Mouse (Mus musculus) gastrocnemius, postnatal 36 days (tissue): ENCODE results near the gene Ascc1. TPM values are rescaled to one million over a fixed set of nuclear protein-coding genes. Genes with fewer than 3 reads are reported as not detected.

ENCODE experiments used
- DNase-seq, 2 experiments: peaks; one replicate each; pipeline ENCODE4 v3.0.0; 2022
- intact Hi-C: fragments of 180-260 bp; cut with DNase I; formaldehyde crosslinking; loops from one replicate; pipeline ENCODE4 v1.15.1; 2025
- total RNA-seq, 2 experiments: library from RNA; stranded (reverse); gene quantifications; 2 replicates each; pipeline ENCODE4 v1.2.3; 2021

Gene Ascc1
- total RNA-seq, 2 experiments from 2014 or later = 12.8 to 13.1 TPM

DNA sequence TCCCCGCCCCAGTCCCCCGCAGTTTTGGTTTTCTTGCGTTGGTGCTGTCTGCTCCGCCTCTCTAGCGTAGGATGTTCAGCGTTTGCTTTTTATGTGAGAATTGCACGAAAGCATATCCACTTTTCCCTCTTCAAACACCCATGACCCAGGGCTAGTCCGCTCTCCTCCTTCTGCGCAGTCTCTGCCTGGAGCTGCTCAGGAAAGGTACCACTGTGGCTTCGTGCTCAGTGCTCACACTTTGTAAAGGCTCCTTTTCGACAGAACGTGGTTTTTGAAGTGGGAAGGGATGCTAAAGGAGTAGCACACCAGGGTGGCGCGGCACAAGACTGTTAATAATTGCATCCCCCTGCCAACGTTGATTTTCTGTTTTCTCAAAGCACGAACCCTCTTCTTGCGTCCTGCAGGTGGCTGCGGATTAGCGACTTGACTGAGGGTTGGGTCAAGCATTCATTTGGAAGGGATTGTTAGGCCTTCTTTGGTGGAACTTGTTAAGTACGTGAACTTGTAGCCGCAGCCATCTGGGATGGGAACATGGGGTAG, 678 bp downstream of the Ascc1 start:
- intact Hi-C loops = loop anchor here (10.0 kb wide), 1 partner anchor 242 kb away; no protein-coding TSS in a partner anchor
- DNase-seq = no peak

DNA sequence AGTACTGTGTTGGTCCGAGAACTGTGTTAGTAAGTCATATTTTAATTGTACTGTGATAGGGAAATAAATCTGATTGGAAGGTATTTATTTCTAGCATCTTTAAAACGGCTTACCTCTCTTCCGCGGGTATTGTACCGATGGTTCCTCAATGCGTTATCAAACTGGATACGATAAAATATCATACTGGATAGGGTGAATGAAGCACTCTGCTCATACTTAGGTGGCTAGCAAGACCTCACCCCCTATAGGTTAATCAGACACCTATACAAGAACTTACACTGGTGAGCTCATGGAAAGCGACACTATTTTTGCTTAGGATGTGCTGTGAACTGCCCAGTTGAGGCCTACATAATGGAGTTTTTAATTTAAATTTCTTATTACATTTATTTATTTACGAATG, 1.2 kb downstream of the Ascc1 start:
- intact Hi-C loops = loop anchor here (10.0 kb wide), 1 partner anchor 241 kb away; no protein-coding TSS in a partner anchor

DNA sequence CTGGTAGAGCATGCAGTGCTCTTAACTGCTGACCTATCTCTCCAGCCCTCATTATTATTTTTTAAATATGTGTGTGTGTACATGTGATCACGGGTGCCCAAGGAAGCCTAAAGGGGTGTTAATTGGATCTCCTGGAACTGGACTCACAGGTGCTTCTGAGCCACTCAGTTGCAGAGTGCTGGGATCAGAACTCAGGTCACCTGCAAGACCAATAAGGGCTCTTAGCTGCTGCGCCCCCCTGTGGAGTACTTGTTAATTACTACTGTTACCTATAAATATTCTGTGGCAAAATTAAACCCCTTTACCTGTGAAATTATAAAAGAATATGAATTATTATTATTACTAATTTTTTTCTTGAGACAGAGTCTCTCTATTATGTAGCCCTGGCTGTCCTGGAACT, 2.7 kb downstream of the Ascc1 start:
- DNase-seq = no peak
- intact Hi-C loops = loop anchor here (5.0 to 10.0 kb wide), 3 partner anchors 67 to 240 kb away; no protein-coding TSS in a partner anchor

More for the DNA sequence above, 1.2 kb downstream of the Ascc1 start:
- DNase-seq = no peak

DNA sequence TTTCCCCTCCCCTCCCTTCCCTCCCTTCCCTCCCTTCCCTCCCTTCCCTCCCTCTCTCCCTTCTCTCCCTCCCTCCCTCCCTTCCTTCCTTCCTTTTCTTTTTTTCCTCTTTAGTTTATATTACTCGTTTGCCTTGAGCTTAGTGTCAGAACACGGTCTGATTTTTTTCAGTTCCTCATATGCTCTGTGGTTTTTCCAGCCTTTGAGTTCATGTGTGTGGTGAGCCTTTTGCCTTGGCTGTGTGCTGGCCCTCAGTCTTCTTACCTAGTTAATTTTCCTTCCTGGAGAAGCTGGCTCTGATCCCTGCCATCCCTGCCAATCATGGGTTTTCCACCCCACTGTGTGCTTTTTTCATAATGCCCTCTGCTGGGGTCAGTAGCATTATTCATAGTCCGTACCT, 6.5 kb downstream of the Ascc1 start:
- no peak for DNase-seq
- intact Hi-C loops = loop anchor here (5.0 to 10.0 kb wide), 3 partner anchors 63 to 236 kb away; no protein-coding TSS in a partner anchor

DNA sequence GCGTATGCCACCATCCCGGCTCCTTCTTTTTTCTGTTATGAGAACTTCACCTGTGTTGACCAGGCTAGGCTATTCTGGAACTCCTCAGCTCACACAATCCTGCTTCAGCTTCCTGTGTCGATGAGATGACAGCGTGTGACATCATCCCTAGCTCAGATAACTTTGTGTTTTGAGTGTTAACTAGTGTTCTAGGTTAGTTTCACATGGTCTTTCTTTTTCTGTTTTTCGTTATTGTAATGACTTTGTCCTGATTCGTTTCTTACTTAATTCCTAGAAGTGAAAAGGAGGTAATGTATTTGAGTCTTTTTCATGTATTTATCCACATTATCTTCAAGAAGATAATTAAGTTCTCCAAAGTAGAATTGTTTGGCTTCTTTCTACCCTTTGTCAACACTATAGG, 13.6 kb downstream of the Ascc1 start:
- intact Hi-C loops = no loop called here
- no peak for DNase-seq

DNA sequence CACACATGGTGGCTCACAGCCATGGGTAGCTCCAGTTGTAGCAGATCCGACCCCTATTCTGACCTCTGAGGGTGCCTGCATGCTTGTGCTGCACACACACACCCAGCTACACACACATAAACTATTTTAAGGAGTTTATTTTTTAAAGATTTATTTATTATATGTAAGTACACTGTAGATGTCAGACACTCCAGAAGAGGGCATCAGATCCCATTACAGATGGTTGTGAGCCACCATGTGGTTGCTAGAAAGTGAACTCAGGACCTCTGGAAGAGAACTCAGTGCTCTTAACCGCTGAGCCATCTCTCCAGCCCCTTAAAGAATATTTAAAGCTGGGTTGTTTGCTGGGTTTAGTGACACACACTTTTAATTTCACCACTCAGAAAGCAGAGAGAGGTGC, 16.7 kb downstream of the Ascc1 start:
- intact Hi-C loops = no loop called here

DNA sequence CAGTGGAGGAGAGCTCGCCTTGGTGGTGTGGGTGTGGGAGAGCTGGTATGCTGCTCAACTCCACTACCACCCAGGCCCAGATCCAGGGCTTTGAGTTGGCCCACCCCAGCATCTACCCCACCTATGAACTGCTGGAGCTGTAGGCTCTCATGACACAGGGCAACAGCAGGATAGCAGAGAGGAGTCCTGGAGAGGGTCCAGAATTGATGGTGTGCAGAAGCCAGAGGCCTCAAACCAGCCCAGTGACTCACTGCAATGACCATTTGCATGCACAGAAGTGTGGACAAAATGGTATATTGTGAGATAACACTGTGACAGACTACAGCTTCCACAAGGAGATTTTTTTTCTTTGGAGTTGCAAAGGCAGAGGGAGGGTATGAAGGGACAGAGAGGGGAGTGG, 21.1 kb downstream of the Ascc1 start:
- intact Hi-C loops = no loop called here

More for the DNA sequence above, 16.7 kb downstream of the Ascc1 start:
- DNase-seq = no peak

DNA sequence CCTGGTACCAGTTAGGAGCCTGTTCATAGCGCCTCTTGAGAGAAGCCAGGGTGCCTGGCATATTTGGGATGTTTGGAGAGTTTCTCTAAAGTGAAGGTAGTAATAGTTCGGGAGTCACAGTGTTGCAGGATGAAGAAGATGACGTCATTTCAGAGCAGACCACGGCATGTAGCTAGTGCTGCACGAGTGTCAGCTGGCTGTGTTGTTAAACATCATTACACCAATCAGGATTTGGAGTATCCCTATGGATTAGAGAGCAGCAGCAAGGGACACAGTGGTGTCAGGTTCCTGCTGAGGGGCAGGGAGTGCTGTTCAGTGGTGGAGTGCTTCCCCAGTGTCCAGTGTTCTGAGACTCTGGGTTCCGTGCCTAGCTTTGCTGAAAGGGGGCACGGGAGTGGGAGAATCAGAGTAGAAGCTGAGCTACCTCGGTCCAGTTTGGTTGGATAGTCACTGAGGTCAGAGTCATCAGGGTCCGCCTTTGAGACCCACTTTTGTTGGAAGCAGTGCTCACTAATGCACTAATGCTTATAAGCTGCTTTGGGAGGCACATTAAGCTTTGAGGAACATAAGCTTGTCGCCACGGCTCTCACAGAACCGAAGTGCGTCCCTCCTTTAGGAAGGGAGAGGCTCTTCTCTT, 24.3 kb downstream of the Ascc1 start:
- intact Hi-C loops = no loop called here
- DNase-seq = no peak

More for the DNA sequence above, 21.1 kb downstream of the Ascc1 start:
- no peak for DNase-seq

DNA sequence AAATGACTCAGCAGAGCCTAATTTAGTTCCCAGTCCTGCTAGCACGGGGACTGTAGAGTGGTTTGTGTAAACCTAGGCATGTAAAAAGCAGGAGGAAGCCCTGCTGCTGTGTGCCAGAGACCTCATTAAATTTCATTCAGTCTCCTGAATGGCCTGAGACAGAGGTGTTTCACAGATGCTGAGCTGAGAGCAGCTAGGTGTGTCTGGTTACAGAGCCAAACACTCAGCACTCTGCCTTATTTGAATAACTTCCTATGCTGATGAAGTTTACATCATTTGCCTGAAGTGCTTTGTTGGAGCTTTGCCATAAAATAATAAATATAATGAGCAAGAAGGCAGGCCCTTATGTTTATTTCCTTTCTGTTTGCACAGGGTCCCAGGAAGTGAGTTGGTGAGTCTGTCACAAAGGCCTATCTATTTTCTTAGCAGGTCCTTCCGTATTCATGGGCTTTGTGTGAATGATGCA, 25.0 kb downstream of the Ascc1 start:
- DNase-seq = no peak
- intact Hi-C loops = no loop called here

DNA sequence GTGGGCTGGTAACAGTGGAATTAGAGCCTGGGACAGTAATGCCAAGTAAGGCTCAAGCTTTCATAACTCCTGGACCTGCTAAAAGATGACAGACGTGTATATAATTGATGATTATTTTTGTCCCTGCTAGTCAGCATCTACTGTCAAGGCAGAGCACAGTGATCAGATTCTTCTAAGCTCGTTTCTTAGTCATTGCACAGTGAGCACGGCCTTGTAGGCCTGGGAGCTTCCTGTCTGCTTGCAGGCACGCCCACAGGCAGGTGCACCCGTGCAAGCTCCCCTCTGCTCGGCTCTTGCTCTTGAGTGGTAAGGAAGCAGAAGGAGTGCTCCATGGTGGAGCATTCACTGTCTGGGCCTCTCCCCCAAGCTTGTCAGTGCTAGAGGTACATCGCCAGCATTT, 25.6 kb downstream of the Ascc1 start:
- intact Hi-C loops = no loop called here
- no peak for DNase-seq

DNA sequence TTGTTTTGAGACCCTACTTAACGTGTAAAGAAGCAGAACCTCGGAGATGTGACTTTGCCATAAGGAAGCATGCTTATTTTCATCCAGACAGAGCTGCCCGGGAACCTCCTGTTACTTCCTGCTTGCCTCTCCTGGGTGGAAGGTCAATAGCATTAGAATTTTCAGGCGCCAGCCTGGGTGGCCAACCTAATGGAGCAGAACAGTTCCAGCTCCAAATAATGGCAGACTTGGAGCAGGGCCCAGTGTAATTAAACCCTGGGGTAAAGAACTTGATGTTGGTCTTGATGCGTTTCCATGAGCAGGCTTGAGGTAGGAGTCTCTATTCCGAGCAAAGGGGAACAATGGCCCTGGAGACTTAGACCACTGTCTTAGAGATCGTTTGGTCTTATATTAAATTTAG, 26.4 kb downstream of the Ascc1 start:
- intact Hi-C loops = no loop called here
- DNase-seq = no peak

DNA sequence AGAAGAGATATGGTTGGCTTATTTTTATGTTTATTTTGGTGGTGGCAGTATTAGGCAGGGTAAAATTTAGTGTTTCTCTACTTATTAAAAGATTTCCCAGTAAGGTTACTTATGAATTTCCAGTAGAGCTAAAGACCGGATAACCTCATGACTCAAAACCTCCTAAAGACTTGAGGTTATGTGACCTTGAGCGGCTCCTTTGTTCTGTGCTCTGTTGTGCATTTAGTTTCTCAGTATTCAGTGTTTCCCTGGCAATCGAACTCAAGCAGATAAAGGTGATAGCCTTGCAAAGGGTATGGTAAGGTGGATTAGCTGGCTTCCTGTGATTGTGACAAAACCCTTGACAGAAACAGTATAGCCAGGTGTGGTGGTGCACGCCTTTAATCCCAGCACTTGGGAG, 26.8 kb downstream of the Ascc1 start:
- intact Hi-C loops = no loop called here
- no peak for DNase-seq

DNA sequence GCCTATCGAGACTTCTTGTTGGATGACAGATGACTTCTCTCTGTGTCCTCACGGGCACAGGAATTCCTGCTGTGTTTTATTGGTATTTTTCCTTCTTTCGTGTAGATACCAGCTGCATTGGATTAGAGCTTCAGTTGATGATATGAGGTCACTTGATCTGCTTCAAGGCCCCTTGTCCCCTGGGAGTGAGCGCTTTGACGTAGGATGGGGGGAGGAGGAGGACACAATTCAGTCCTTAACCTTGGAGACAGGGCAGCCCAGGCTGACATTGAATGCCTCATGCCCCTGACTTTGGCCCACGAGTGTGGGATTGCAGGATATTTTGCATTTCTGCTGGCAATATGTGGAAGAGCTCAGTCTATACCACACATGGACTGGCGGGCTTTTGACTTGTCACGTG, 29.0 kb downstream of the Ascc1 start:
- intact Hi-C loops = no loop called here
- no peak for DNase-seq

DNA sequence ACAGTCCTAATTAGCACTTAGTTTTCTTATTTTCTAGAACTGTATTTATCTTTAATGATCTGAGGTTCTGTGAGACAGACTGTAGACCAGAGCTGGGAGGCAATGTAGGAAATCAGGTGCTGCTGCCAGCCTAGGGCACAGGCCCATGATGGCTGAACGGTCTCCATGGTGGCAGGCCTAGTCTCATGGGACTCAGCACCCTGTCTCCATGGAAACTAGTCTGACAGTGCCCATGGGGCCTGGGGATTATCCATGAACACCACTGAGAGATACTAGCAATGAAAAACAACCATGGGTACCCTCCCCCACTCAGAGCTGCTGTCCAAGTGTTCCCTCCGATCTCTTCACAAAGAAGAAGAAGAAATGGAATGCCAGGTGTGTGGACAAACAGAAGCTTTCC, 29.4 kb downstream of the Ascc1 start:
- intact Hi-C loops = no loop called here
- no peak for DNase-seq

DNA sequence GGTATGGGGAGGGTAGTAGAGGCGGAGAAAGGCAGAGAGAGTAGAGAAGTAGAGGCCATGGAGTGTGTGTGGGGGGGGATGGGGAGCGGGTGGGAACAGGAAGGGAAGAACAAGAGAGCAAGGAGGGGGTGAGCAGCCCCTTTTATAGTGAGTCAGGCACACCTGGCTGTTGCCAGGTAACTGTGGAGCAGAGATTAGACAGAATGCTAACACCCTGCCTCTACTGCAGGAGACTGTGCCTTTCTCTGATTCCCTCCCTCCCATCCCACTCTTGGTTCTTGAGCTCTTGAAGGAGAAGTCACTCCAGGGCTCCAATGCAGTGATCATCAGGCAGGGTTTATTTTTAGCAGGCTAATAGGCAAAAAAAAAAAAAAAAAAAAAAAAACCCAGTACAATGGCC, 30.0 kb downstream of the Ascc1 start:
- intact Hi-C loops = no loop called here
- no peak for DNase-seq

DNA sequence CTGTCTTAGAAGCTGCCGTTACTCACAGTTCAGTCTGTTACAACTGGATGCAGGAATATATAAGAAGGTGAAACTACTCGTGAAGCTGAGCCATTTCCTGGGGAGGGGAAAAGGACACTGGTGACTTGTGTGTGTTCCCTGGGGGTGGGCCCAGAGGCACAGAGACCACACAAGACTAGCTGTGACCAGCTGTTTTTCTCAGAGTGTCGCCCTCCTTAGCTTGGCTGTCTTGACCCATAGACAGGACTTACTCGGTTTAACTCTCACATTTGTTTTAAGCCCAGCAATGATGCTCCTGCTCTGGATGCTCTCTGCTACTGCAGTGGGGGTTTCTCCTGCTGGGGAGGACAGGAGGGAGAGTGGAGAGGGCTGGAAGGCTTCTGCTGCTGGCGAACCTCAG, 30.5 kb downstream of the Ascc1 start:
- DNase-seq = no peak

DNA sequence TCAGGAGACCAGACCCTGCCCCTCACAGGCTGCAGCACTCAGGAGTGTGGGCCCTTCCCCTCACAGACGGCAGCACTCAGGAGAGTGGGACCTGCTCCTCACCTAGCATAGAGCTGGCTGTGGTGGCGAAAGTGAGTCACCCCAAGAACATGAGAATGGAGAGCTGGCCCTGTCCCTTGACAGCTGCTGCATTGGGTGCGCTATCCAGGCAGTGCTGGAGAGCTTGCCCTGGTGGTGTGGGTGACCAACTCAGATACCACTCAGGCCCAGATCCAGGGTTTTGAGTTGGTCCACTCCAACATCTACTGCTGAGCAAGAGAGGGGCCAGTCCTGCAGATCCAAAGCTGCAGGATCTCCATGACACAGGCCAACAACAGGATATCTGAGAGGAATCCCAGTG, 32.0 kb downstream of the Ascc1 start:
- no peak for DNase-seq
- intact Hi-C loops = no loop called here

More for the DNA sequence above, 30.5 kb downstream of the Ascc1 start:
- intact Hi-C loops = no loop called here

DNA sequence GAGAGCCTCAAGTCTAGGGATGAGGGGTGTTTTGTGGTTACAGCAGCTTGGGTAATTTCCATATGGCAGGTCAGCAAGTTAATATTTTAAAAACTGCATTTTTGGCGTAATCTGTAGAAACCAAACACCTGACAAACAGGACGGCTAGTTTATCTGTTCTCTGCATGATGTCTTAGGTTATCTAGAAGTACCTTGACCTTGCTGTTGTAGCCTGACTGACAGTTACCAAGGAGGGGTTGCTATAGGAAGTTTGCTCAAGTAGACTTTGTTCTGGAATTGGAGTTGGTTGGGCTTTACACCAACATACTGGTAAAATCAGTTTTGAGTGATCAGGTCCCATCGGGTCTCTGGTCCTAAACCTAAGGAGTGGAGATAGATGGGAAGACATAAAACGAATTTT, 33.1 kb downstream of the Ascc1 start:
- intact Hi-C loops = no loop called here
- no peak for DNase-seq

DNA sequence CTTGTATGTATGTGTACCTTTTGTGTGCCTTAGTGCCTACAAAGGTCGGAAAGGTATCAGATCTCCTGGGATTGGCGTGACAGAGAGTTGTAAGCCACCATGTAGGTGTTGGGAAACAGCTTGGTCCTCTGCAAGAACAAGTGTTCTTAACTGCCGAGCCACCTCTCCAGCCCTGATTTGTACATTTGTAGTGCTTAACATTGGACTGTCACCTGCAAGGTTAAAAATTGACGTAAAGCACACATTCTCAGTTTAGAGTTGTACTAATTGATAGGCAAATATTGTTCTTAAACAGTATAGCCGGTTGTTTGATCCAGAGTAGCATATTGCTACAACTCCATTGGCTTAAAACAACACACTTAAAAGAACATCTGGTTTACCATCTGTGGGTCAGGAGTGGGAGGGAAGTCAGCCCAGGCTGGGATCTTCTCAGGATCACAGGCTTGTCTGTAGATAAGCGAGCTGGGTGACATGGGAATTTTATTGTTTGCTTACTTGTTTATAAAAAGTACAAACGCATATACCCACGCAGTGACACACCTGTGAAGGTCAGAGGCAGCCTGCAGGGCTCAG, 39.8 kb downstream of the Ascc1 start:
- intact Hi-C loops = no loop called here

DNA sequence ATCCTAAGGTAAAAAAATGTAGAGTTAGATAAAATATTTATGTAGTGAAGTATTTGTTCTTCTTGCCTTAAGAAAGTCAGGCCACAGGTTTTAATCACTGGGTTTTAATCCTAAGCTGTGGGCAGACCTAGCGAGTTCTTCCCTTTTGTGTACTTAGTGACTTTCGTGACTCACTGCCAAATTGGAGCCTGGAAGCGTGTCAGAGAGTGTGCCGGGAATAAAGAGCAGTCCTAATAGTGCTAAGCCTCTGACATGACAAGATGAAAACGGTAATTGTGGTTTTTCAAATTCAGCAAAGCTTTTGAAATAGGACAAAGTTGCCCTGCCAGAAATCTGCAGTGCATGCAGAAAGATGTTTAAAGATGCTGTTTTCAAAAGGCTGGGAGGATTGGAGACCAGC, 44.1 kb downstream of the Ascc1 start:
- intact Hi-C loops = no loop called here
- no peak for DNase-seq

More for the DNA sequence above, 39.8 kb downstream of the Ascc1 start:
- no peak for DNase-seq

DNA sequence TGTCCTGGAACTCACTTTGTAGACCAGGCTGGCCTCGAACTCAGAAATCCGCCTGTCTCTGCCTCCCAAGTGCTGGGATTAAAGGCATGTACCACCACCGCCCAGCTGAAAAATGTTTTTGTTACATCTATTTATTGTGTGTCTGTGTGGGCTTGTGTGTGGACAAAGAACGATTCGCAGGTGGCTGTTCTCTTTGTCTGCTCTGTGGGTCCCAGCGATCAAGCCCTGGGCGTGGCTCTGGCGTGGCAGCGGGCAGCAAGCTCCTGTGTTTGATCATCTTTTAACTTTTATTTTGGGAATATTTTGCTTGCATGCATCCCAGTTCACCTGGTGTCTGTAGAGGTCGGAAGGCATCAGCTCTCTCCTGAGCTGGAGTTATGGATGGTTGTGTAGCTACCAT, 48.0 kb downstream of the Ascc1 start:
- intact Hi-C loops = no loop called here

DNA sequence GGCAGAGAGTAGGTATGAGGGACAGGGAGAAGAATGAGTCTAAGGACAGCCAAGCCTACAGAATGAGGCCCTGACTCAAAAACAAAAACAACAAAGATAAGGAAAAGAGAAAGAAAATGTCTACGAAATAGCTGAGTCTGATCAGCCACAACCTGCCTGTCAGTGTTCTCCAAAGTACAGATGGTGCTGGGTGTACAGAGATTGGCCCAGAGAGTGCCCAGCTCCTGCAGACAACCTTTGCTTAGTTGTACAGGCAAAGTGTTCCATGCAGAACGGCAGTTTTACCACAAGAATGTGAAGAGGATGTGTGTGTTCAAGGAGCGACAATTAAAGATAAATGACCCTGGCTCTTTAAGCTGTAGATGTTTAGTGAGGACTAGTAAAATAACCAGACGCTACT, 50.5 kb downstream of the Ascc1 start:
- intact Hi-C loops = no loop called here

More for the DNA sequence above, 48.0 kb downstream of the Ascc1 start:
- no peak for DNase-seq

More for the DNA sequence above, 50.5 kb downstream of the Ascc1 start:
- no peak for DNase-seq
